Mouse (Mus musculus) ES-E14 (cell line): ENCODE measurements around the gene Mapk8ip2. TPM values are rescaled to one million over a fixed set of nuclear protein-coding genes. Genes with fewer than 3 reads are reported as not detected.

ENCODE experiments used
- DNase-seq: peaks from one replicate; pipeline ENCODE4 v3.0.0-alpha.2; 2013; ENCODE audit warnings: low read depth, low spot score
- H3K27ac ChIP-seq: 2 replicates; pipeline ENCODE4 v1.5.1; 2012; ENCODE audit warnings: low read depth, mild to moderate bottlenecking, low read length, moderate library complexity, mixed read lengths; ENCODE audit not compliant: poor library complexity, insufficient read depth, severe bottlenecking
- H3K36me3 ChIP-seq: 2 replicates; pipeline ENCODE4 v1.6.1; 2012; ENCODE audit warnings: mild to moderate bottlenecking, low read length, moderate library complexity, mixed read lengths; ENCODE audit not compliant: control insufficient read depth, poor library complexity, insufficient read depth, severe bottlenecking
- H3K4me1 ChIP-seq, 2 experiments: fragments of 150-350 bp in 1 of 2; sonication (generic) in 1 of 2; 2 replicates each; pipeline ENCODE4 v1.6.1; 2012; ENCODE audit warnings: low read length in 2 of 2, mild to moderate bottlenecking in 1 of 2, mixed read lengths in 1 of 2; ENCODE audit not compliant: control insufficient read depth in 2 of 2, insufficient read depth in 2 of 2, poor library complexity in 1 of 2
- H3K4me3 ChIP-seq, 2 experiments: fragments of 150-350 bp in 1 of 2; sonication (generic) in 1 of 2; 2 replicates each; pipeline ENCODE4 v1.5.1; 2012; ENCODE audit warnings: low read length in 2 of 2, low read depth in 1 of 2, mild to moderate bottlenecking in 1 of 2, mixed read lengths in 1 of 2; ENCODE audit not compliant: insufficient read depth in 1 of 2, poor library complexity in 1 of 2, severe bottlenecking in 1 of 2
- H3K9ac ChIP-seq: 2 replicates; pipeline ENCODE4 v1.6.1; 2012; ENCODE audit warnings: low read depth, mild to moderate bottlenecking, low read length, mixed read lengths; ENCODE audit not compliant: poor library complexity, insufficient read depth, severe bottlenecking
- H3K9me3 ChIP-seq: fragments of 150-350 bp; sonication (generic); 2 replicates; pipeline ENCODE4 v1.6.1; 2012; ENCODE audit warnings: low read depth, mild to moderate bottlenecking, low read length; ENCODE audit not compliant: control insufficient read depth, insufficient read depth
- CHD2 ChIP-seq: IDR thresholded peaks from 2 replicates; pipeline ENCODE4 v1.6.1; 2014; ENCODE audit warnings: mild to moderate bottlenecking, low read depth, low read length, inconsistent platforms
- HCFC1 ChIP-seq: IDR thresholded peaks from 2 replicates; pipeline ENCODE4 v1.6.1; 2012; ENCODE audit warnings: low read length, inconsistent platforms, borderline replicate concordance; ENCODE audit not compliant: insufficient read depth
- MAFK ChIP-seq: IDR thresholded peaks from 2 replicates; pipeline ENCODE4 v1.6.1; 2014; ENCODE audit warnings: mild to moderate bottlenecking, low read depth, low read length, inconsistent platforms; ENCODE audit not compliant: insufficient read depth
- ZC3H11A ChIP-seq: IDR thresholded peaks from 2 replicates; pipeline ENCODE4 v1.6.1; 2012; ENCODE audit warnings: low read depth, mild to moderate bottlenecking, inconsistent platforms, low read length, borderline replicate concordance
- ZNF384 ChIP-seq: IDR thresholded peaks from 2 replicates; pipeline ENCODE4 v1.6.1; 2012; ENCODE audit warnings: low read depth, low read length, inconsistent platforms
- in situ Hi-C, 2 experiments: fragments of 600-800 bp; cut with MboI; formaldehyde crosslinking; loops; one replicate each; pipeline ENCODE4 v1.15.1; 2025; ENCODE audit warnings: low sequenced_read_pairs in 2 of 2, inconsistent platforms in 1 of 2; ENCODE audit not compliant: unreplicated experiment in 2 of 2
- total RNA-seq: library from RNA; depleted of rRNA; stranded (reverse); fragments of 300-350 nt; gene quantifications from 2 replicates; pipeline ENCODE4 v1.2.3, GENCODE M21; 2012; rRNA removed

The Mapk8ip2 gene
- total RNA-seq, 1 experiment: 4.6 TPM

- Histone ChIP-seq H3K9me3 (no peaks in the 10 kb centered on the region), H3K36me3 (peaks cover 10% of the 10 kb centered on the region; the same call in 1 of the 2 replicates), H3K27ac (no peak overlapping the region), H3K4me3 (no peak overlapping the region), H3K9ac (no peak overlapping the region), H3K4me1 (peaks cover 2 to 3% of the 10 kb centered on the region in 2 experiments; a peak in 2 of 4 replicates)
- no peak for TF ChIP-seq CHD2
- TF ChIP-seq HCFC1: no peak
- no peak for TF ChIP-seq ZC3H11A
- no peak for DNase-seq
- in situ Hi-C loops: no loop called here
Measured at GRCm38 (mm10) chr15:89504838-89505237, 51.1 kb downstream of the Mapk8ip2 start.

- Histone ChIP-seq H3K4me3 (no peak overlapping the region), H3K9ac (no peak overlapping the region), H3K36me3 (peaks cover 10% of the 10 kb centered on the region; the same call in 1 of the 2 replicates), H3K27ac (no peak overlapping the region), H3K9me3 (no peaks in the 10 kb centered on the region), H3K4me1 (no peaks in the 10 kb centered on the region)
- no peak for DNase-seq
- no peak for TF ChIP-seq ZNF384
- TF ChIP-seq MAFK: no peak
- no peak for TF ChIP-seq ZC3H11A
- no peak for TF ChIP-seq CHD2
- no peak for TF ChIP-seq HCFC1
- in situ Hi-C loops: no loop called here
Measured at GRCm38 (mm10) chr15:89507751-89508150, 54.0 kb downstream of the Mapk8ip2 start.

GRCm38 (mm10) chr15:89512679-89513078 is 59.0 kb downstream of the Mapk8ip2 start:
- TF ChIP-seq CHD2 (no peak), HCFC1 (no peak), ZC3H11A (no peak)
- no peak overlapping the region for H3K27ac ChIP-seq
- no peak overlapping the region for H3K4me3 ChIP-seq
- no peak for DNase-seq
- in situ Hi-C loops: no loop called here
- no peaks in the 10 kb centered on the region for H3K36me3 ChIP-seq
- H3K4me1 ChIP-seq: no peaks in the 10 kb centered on the region
- no peak overlapping the region for H3K9ac ChIP-seq
- H3K9me3 ChIP-seq: no peaks in the 10 kb centered on the region

Other genes starting within 250 kb of the Mapk8ip2 start
- 8.6 and 9.2 TPM in 2 replicates for gene Ppp6r2, start 242.4 kb upstream of the Mapk8ip2 start, total RNA-seq
- gene Sbf1, start 138.6 kb upstream of the Mapk8ip2 start, total RNA-seq: 134 and 169 TPM in 2 replicates
- 4.6 and 7.8 TPM in 2 replicates for gene Adm2, start 131.2 kb upstream of the Mapk8ip2 start, total RNA-seq
- gene Miox, start 119.5 kb upstream of the Mapk8ip2 start, total RNA-seq: 0.54 TPM in 1 of 2 replicates, not detected in the other
- gene Lmf2, start 98.3 kb upstream of the Mapk8ip2 start, total RNA-seq: 44.8 and 45.3 TPM in 2 replicates
- gene Ncaph2, start 98.2 kb upstream of the Mapk8ip2 start, total RNA-seq: 205 and 274 TPM in 2 replicates
- 46.4 and 50.8 TPM in 2 replicates for gene Sco2, start 80.1 kb upstream of the Mapk8ip2 start, total RNA-seq
- 0.94 and 1.1 TPM in 2 replicates for gene Tymp, start 76.9 kb upstream of the Mapk8ip2 start, total RNA-seq
- gene Odf3b, start 74.6 kb upstream of the Mapk8ip2 start, total RNA-seq: 0.37 TPM in 1 of 2 replicates, not detected in the other
- gene Klhdc7b, start 69.0 kb upstream of the Mapk8ip2 start, total RNA-seq: 0.11 and 0.13 TPM in 2 replicates
- 4.5 and 12.4 TPM in 2 replicates for gene Syce3, start 43.4 kb upstream of the Mapk8ip2 start, total RNA-seq
- gene Cpt1b, start 28.1 kb upstream of the Mapk8ip2 start, total RNA-seq: 2.7 and 5.9 TPM in 2 replicates
- 1.5 and 2.0 TPM in 2 replicates for gene C730034F03Rik, start 24.3 kb upstream of the Mapk8ip2 start, total RNA-seq
- gene Gm44502, start 24.2 kb upstream of the Mapk8ip2 start, total RNA-seq: 0.36 TPM in 1 of 2 replicates, not detected in the other
- 29.0 and 42.6 TPM in 2 replicates for gene Chkb, start 24.0 kb upstream of the Mapk8ip2 start, total RNA-seq
- 11.7 and 15.2 TPM in 2 replicates for gene Arsa, start 23.5 kb downstream of the Mapk8ip2 start, total RNA-seq
- 6.4 and 6.7 TPM in 2 replicates for gene Shank3, start 45.7 kb downstream of the Mapk8ip2 start, total RNA-seq
- 0.21 TPM in 1 of 2 replicates, not detected in the other for gene Acr, start 114.4 kb downstream of the Mapk8ip2 start, total RNA-seq
- 4.1 and 8.3 TPM in 2 replicates for gene Rabl2, start 138.0 kb downstream of the Mapk8ip2 start, total RNA-seq